In genomic region chr6:38860301-38860700, GRCm38 (mm10) we compare ENCODE assay signal across 13 mouse cellular contexts.
"Had no signal": no experiment of that assay in that cellular context is flagged by ENCODE, and none has a peak within 500 bp of the region (broad histone marks: within the 10 kb centered on the region; RNA-seq: fewer than 3 reads in every experiment).

No protein-coding gene starts in this region.

- H3K36me3 ChIP-seq: lung, embryonic 15.5 days; midbrain, embryonic 13.5 days had no signal

- H3K9ac ChIP-seq: lung, embryonic 15.5 days; midbrain, embryonic 13.5 days had no signal

- H3K27ac ChIP-seq: left cerebral cortex, adult 2 months; lung, embryonic 15.5 days; midbrain, embryonic 13.5 days; stomach, postnatal 0 days had no signal

- H3K27me3 ChIP-seq: lung, embryonic 15.5 days; midbrain, embryonic 13.5 days had no signal

- DNase-seq: kidney, postnatal 10 days; kidney, postnatal 36 days; layer of hippocampus, postnatal 36 days; lung, adult 18-20 months; lung, postnatal 10 days; lung, postnatal 36 days; thymus, adult 2 months; thymus, postnatal 14 days had no signal

- H3K4me2 ChIP-seq: lung, embryonic 15.5 days; midbrain, embryonic 13.5 days had no signal

- H3K4me3 ChIP-seq: left cerebral cortex, adult 2 months; lung, embryonic 15.5 days; midbrain, embryonic 13.5 days had no signal

- ATAC-seq: intestine, postnatal 0 days; midbrain, embryonic 13.5 days had no signal

- H3K9me3 ChIP-seq: lung, embryonic 15.5 days; midbrain, embryonic 13.5 days had no signal
